Mouse (Mus musculus): ENCODE data around the gene Dnah8. TPM values are rescaled to one million over a fixed set of nuclear protein-coding genes. Genes with fewer than 3 reads are reported as not detected.

Gene Dnah8
- polyA plus RNA-seq, 1 experiment from 2014 or later: 0.58 TPM

- no peaks in the 10 kb centered on the region for H3K36me3 ChIP-seq (ENCODE audit: control insufficient read depth, insufficient read depth, low read length)
- no peak overlapping the region for H3K4me3 ChIP-seq (ENCODE audit: low read depth, low read length)
- no peak overlapping the region for H3K9ac ChIP-seq (ENCODE audit: low read length)
- 20% methylated on average over 5 of the region's 5 CpGs for WGBS
- H3K27ac ChIP-seq (ENCODE audit: low read depth): no peak overlapping the region
- H3K4me2 ChIP-seq (ENCODE audit: low read length): no peak overlapping the region
- ATAC-seq (replicated peaks; ENCODE audit: low FRiP score, low TSS enrichment, low read depth): no peak
- H3K4me1 ChIP-seq (replicated peaks; ENCODE audit: control insufficient read depth, insufficient read depth, low read length): no peaks in the 10 kb centered on the region
- DNase-seq (ENCODE audit: low spot score): peak; percentile 74
- no peaks in the 10 kb centered on the region for H3K9me3 ChIP-seq (ENCODE audit: control insufficient read depth, low read length)
- H3K27me3 ChIP-seq (replicated peaks; ENCODE audit: control insufficient read depth, insufficient read depth, low read length): no peaks in the 10 kb centered on the region
Measured at GRCm38 (mm10) chr17:30681604-30682003, 57.5 kb downstream of the Dnah8 start.

GRCm38 (mm10) chr17:30690181-30690580, 66.0 kb downstream of the Dnah8 start:
- ATAC-seq (replicated peaks; ENCODE audit: low FRiP score, low TSS enrichment, low read depth) (no peak), DNase-seq (ENCODE audit: low spot score) (no peak)
- H3K4me3 ChIP-seq (ENCODE audit: low read depth, low read length): no peak overlapping the region
- no peak overlapping the region for H3K27ac ChIP-seq (ENCODE audit: low read depth)
- no peak overlapping the region for H3K9ac ChIP-seq (ENCODE audit: low read length)
- WGBS: 85% methylated on average over 8 of the region's 8 CpGs
- H3K36me3 ChIP-seq (ENCODE audit: control insufficient read depth, insufficient read depth, low read length): no peaks in the 10 kb centered on the region
- H3K4me1 ChIP-seq (replicated peaks; ENCODE audit: control insufficient read depth, insufficient read depth, low read length): no peaks in the 10 kb centered on the region
- no peaks in the 10 kb centered on the region for H3K27me3 ChIP-seq (replicated peaks; ENCODE audit: control insufficient read depth, insufficient read depth, low read length)
- H3K9me3 ChIP-seq (ENCODE audit: control insufficient read depth, low read length): no peaks in the 10 kb centered on the region
- no peak overlapping the region for H3K4me2 ChIP-seq (ENCODE audit: low read length)

- ATAC-seq (replicated peaks; ENCODE audit: low FRiP score, low TSS enrichment, low read depth): no peak
- no peak overlapping the region for H3K4me3 ChIP-seq (ENCODE audit: low read depth, low read length)
- DNase-seq (ENCODE audit: low spot score): no peak
- no peak overlapping the region for H3K4me2 ChIP-seq (ENCODE audit: low read length)
- no peaks in the 10 kb centered on the region for H3K36me3 ChIP-seq (ENCODE audit: control insufficient read depth, insufficient read depth, low read length)
- no peak overlapping the region for H3K27ac ChIP-seq (ENCODE audit: low read depth)
- no peaks in the 10 kb centered on the region for H3K27me3 ChIP-seq (replicated peaks; ENCODE audit: control insufficient read depth, insufficient read depth, low read length)
- H3K9me3 ChIP-seq (ENCODE audit: control insufficient read depth, low read length): no peaks in the 10 kb centered on the region
- no peak overlapping the region for H3K9ac ChIP-seq (ENCODE audit: low read length)
- WGBS: 66% methylated on average over 2 of the region's 2 CpGs
- no peaks in the 10 kb centered on the region for H3K4me1 ChIP-seq (replicated peaks; ENCODE audit: control insufficient read depth, insufficient read depth, low read length)
Measured at GRCm38 (mm10) chr17:30691481-30691880, 67.3 kb downstream of the Dnah8 start.

GRCm38 (mm10) chr17:30694281-30694680, 70.1 kb downstream of the Dnah8 start:
- no peak overlapping the region for H3K4me3 ChIP-seq (ENCODE audit: low read depth, low read length)
- H3K4me1 ChIP-seq (replicated peaks; ENCODE audit: control insufficient read depth, insufficient read depth, low read length): no peaks in the 10 kb centered on the region
- no peaks in the 10 kb centered on the region for H3K27me3 ChIP-seq (replicated peaks; ENCODE audit: control insufficient read depth, insufficient read depth, low read length)
- no peaks in the 10 kb centered on the region for H3K9me3 ChIP-seq (ENCODE audit: control insufficient read depth, low read length)
- H3K36me3 ChIP-seq (ENCODE audit: control insufficient read depth, insufficient read depth, low read length): no peaks in the 10 kb centered on the region
- no peak overlapping the region for H3K4me2 ChIP-seq (ENCODE audit: low read length)
- no peak overlapping the region for H3K9ac ChIP-seq (ENCODE audit: low read length)
- WGBS: 80% methylated on average over 9 of the region's 9 CpGs
- ATAC-seq (replicated peaks; ENCODE audit: low FRiP score, low TSS enrichment, low read depth) (no peak), DNase-seq (ENCODE audit: low spot score) (no peak)
- H3K27ac ChIP-seq (ENCODE audit: low read depth): no peak overlapping the region

DNA sequence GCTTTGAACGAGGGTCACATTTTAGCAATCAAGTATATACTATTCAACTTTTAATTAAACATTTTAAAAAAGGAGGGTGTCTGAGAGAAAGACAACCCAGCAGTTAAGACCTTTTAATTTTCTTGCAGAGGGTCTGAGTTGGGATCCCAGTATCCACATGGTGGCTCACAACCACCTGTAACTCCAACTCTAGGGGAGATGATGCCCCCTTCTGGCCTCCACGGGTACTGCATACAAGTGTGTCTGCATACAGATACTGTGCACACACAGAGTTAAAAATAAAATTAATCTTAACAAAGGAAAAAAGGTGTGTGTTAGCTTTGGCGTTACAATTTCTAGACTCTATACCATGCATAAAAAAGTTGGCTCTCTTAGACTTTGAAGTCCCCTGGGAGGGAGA, 90.6 kb downstream of the Dnah8 start:
- H3K9ac ChIP-seq (ENCODE audit: low read length): no peak overlapping the region
- WGBS: 69% methylated on average over 3 of the region's 3 CpGs
- H3K27ac ChIP-seq (ENCODE audit: low read depth): no peak overlapping the region
- DNase-seq (ENCODE audit: low spot score) (no peak), ATAC-seq (replicated peaks; ENCODE audit: low FRiP score, low TSS enrichment, low read depth) (no peak)
- H3K4me2 ChIP-seq (ENCODE audit: low read length): no peak overlapping the region
- no peaks in the 10 kb centered on the region for H3K4me1 ChIP-seq (replicated peaks; ENCODE audit: control insufficient read depth, insufficient read depth, low read length)
- no peak overlapping the region for H3K4me3 ChIP-seq (ENCODE audit: low read depth, low read length)
- no peaks in the 10 kb centered on the region for H3K27me3 ChIP-seq (replicated peaks; ENCODE audit: control insufficient read depth, insufficient read depth, low read length)
- no peaks in the 10 kb centered on the region for H3K36me3 ChIP-seq (ENCODE audit: control insufficient read depth, insufficient read depth, low read length)
- no peaks in the 10 kb centered on the region for H3K9me3 ChIP-seq (ENCODE audit: control insufficient read depth, low read length)

GRCm38 (mm10) chr17:30718197-30718596, 94.0 kb downstream of the Dnah8 start:
- WGBS: 94% methylated on average over 7 of the region's 7 CpGs
- Histone ChIP-seq H3K9ac (ENCODE audit: low read length) (no peak overlapping the region), H3K4me3 (ENCODE audit: low read depth, low read length) (no peak overlapping the region), H3K4me2 (ENCODE audit: low read length) (no peak overlapping the region), H3K36me3 (ENCODE audit: control insufficient read depth, insufficient read depth, low read length) (no peaks in the 10 kb centered on the region), H3K9me3 (ENCODE audit: control insufficient read depth, low read length) (no peaks in the 10 kb centered on the region), H3K27ac (ENCODE audit: low read depth) (no peak overlapping the region), H3K27me3 (replicated peaks; ENCODE audit: control insufficient read depth, insufficient read depth, low read length) (no peaks in the 10 kb centered on the region), H3K4me1 (replicated peaks; ENCODE audit: control insufficient read depth, insufficient read depth, low read length) (no peaks in the 10 kb centered on the region)
- DNase-seq (ENCODE audit: low spot score) (no peak), ATAC-seq (replicated peaks; ENCODE audit: low FRiP score, low TSS enrichment, low read depth) (no peak)

- Histone ChIP-seq H3K36me3 (ENCODE audit: control insufficient read depth, insufficient read depth, low read length) (no peaks in the 10 kb centered on the region), H3K4me2 (ENCODE audit: low read length) (no peak overlapping the region), H3K27ac (ENCODE audit: low read depth) (no peak overlapping the region), H3K27me3 (replicated peaks; ENCODE audit: control insufficient read depth, insufficient read depth, low read length) (no peaks in the 10 kb centered on the region), H3K9me3 (ENCODE audit: control insufficient read depth, low read length) (no peaks in the 10 kb centered on the region), H3K9ac (ENCODE audit: low read length) (no peak overlapping the region), H3K4me3 (ENCODE audit: low read depth, low read length) (no peak overlapping the region), H3K4me1 (replicated peaks; ENCODE audit: control insufficient read depth, insufficient read depth, low read length) (no peaks in the 10 kb centered on the region)
- WGBS: 87% methylated on average over 5 of the region's 5 CpGs
- ATAC-seq (replicated peaks; ENCODE audit: low FRiP score, low TSS enrichment, low read depth) (no peak), DNase-seq (ENCODE audit: low spot score) (no peak)
Measured at GRCm38 (mm10) chr17:30719031-30719430, 94.9 kb downstream of the Dnah8 start.

DNA sequence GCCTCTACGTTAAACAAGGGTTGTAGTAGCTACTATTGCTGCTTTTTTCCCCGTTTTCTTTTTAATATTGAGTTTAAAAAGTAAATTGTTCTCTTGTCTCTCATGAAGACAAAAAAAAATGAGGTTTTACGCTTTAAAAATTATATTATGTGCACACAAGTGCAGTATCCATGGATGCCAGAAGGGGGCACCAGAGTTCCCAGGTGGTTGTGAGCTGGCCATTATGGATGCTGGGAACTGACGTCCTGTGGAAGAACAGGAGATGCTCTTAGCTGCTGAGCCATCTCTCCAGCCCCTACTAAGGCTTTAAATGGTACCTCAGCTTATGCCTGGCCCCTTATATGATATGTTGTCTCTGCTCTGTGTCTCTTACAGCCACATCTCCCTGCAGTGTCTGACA, 103.6 kb downstream of the Dnah8 start:
- Histone ChIP-seq H3K27ac (ENCODE audit: low read depth) (no peak overlapping the region), H3K4me1 (replicated peaks; ENCODE audit: control insufficient read depth, insufficient read depth, low read length) (0 out of 2 replicates have a peak, but pooled peaks cover 2% of the 10 kb centered on the region), H3K9me3 (ENCODE audit: control insufficient read depth, low read length) (no peaks in the 10 kb centered on the region), H3K4me2 (ENCODE audit: low read length) (no peak overlapping the region), H3K4me3 (ENCODE audit: low read depth, low read length) (no peak overlapping the region), H3K27me3 (replicated peaks; ENCODE audit: control insufficient read depth, insufficient read depth, low read length) (no peaks in the 10 kb centered on the region), H3K9ac (ENCODE audit: low read length) (no peak overlapping the region), H3K36me3 (ENCODE audit: control insufficient read depth, insufficient read depth, low read length) (no peaks in the 10 kb centered on the region)
- 58% methylated on average over 4 of the region's 4 CpGs for WGBS
- DNase-seq (ENCODE audit: low spot score): no peak
- no peak for ATAC-seq (replicated peaks; ENCODE audit: low FRiP score, low TSS enrichment, low read depth)

- ATAC-seq (replicated peaks; ENCODE audit: low FRiP score, low TSS enrichment, low read depth): no peak
- Histone ChIP-seq H3K4me1 (replicated peaks; ENCODE audit: control insufficient read depth, insufficient read depth, low read length) (0 out of 2 replicates have a peak, but pooled peaks cover 3% of the 10 kb centered on the region), H3K36me3 (ENCODE audit: control insufficient read depth, insufficient read depth, low read length) (no peaks in the 10 kb centered on the region), H3K4me2 (ENCODE audit: low read length) (no peak overlapping the region), H3K9me3 (ENCODE audit: control insufficient read depth, low read length) (no peaks in the 10 kb centered on the region), H3K4me3 (ENCODE audit: low read depth, low read length) (no peak overlapping the region), H3K27ac (ENCODE audit: low read depth) (no peak overlapping the region), H3K9ac (ENCODE audit: low read length) (no peak overlapping the region), H3K27me3 (replicated peaks; ENCODE audit: control insufficient read depth, insufficient read depth, low read length) (no peaks in the 10 kb centered on the region)
- DNase-seq (ENCODE audit: low spot score): no peak
- 51% methylated on average over 3 of the region's 3 CpGs for WGBS
Measured at GRCm38 (mm10) chr17:30732736-30733135, 108.6 kb downstream of the Dnah8 start.
